Mouse (Mus musculus) thymus, postnatal 0 days (tissue): ENCODE results near the gene Hils1. TPM values are rescaled to one million over a fixed set of nuclear protein-coding genes. Genes with fewer than 3 reads are reported as not detected.
"Not testable (repeated sequence)": the region's sequence is repeated elsewhere in the genome, so short reads cannot be mapped to it uniquely, and the experiment has no call there.

Source experiments
- DNase-seq: peaks from one replicate; pipeline ENCODE4 v3.0.0-alpha.2; 2015; ENCODE audit warnings: low spot score
- polyA plus RNA-seq: library from polyadenylated mRNA; unstranded; fragments of >200 nt; fragmentation: Nextera tagmentation; extraction: Ambion mirVana; gene quantifications from 2 replicates; pipeline ENCODE4 v1.2.1, GENCODE M21; 2015

Hils1 gene
- polyA plus RNA-seq, 1 experiment from 2014 or later = not detected

GRCm38 (mm10) chr11:95004136-95004936 lies 36.9 kb downstream of the Hils1 start:
- DNase-seq = no peak

DNA sequence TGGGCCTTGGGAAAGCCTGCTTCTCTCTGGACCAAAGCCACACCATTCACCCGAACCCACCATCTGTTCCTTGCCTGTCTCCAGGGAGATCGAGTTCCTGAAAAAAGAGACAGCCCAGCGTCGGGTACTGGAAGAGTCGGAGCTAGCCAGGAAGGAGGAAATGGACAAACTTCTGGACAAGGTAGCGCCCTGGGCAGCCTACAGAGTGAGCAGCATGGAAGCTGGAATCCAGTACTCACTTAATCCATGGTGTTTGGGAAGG lies 37.5 kb downstream of the Hils1 start:
- DNase-seq = no peak

GRCm38 (mm10) chr11:95006038-95006437 lies 38.6 kb downstream of the Hils1 start:
- DNase-seq = peak; percentile 3

DNA sequence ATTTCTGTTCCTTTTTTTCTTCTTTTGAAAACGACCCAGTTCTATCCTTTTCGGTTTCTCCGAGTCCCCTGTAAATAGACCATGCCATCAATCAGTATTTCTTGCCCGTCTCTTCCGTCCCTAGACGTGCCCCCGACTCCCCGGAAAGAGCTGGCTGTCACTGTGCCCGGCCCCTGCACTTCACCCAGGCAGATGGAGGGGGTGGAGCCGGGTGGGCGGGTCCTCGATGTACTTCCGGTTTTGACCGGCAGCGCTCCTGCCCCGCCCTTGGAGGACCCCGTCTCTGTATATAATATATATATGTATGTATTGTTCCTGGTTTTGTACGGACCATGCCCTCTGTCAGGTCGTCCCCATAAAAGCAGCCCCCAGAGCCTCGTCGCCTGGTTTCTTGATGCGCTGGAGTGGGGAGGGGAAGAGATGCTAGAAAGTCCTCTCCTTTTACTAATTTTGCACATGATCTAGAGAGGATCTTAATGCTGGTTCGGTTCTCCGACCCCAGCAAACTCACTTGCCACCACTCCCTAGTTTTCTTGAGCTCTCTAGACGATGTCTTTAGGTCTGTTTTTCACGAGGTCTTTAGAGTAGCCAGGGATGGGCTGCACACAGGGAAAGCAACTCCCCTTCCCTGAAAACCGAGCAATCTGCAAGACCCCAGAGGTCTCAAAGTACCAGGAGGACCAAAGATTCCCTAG lies 39.3 kb downstream of the Hils1 start:
- peak; percentile 74 for DNase-seq

DNA sequence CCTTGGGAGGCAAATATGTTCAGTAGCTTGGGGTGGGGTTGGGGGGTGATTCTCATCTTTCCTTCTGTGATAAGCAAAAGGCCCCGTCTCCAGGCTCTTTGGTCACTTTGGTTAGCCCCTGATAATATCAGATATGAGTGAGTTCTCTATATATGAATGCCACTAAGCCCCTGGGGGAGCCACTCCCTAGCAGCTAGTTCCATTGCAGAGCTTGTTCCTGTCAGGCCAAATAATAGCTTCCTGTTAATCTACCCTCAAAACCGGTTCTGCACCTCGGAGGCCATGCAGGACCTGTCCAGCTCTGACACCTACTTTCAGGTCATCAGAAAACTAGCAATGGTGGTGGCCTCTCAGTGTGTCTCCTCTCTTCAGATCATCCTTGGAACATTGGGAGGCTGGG lies 40.0 kb downstream of the Hils1 start:
- no peak for DNase-seq

DNA sequence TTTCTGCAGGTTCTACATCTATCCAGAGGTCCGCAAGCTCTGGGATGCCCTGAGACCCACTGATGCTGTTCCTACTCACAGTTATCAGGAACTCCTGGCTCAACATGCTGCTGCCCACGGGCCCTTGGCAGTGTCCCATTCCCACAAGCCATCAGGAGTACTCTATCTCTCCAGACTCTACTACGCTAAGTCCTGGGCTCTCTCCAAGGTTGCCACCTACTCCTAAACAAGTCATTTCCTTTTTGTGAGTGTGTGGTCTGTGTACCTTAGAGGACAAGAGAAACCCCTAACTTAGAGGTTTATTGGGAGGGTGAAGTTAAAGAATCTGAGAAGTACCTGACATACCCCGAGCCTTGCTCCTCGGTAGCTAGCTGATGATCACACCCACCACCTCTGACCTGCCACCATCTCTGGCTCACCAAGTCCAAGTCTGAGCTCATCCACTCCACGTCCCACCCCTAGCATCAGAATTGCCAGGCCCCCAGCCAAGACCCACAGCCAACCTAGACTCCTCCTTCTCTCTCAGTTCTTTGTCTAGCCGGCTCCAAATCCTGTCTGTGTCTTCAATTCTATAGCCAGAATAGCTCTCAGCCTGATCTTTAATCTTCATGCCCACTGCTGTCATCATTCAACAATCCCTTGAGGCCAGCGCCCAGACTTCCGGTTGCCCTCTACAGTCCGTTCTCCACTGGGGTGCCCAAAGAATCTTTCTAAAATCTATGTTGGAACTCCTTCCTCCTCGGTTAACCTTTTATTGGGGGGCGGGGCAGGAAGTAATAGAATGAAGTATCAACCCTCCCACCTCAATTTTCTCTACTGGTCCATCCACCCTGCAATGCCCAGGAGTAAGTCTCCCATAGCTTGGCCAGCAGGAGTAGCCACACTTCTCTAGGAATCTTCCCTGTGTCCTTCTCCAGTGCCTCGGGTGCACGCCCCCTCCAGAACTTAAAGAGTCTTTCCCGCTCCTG lies 41.6 kb downstream of the Hils1 start:
- peak; percentile 2 for DNase-seq

- peak; percentile 12 for DNase-seq
Observed at GRCm38 (mm10) chr11:95009629-95010014, 42.2 kb downstream of the Hils1 start, which contains the start of gene Samd14. Gene Samd14, plus strand, starts transcription at chr11:95009879.

GRCm38 (mm10) chr11:95010141-95010739 lies 42.8 kb downstream of the Hils1 start:
- no peak for DNase-seq

DNA sequence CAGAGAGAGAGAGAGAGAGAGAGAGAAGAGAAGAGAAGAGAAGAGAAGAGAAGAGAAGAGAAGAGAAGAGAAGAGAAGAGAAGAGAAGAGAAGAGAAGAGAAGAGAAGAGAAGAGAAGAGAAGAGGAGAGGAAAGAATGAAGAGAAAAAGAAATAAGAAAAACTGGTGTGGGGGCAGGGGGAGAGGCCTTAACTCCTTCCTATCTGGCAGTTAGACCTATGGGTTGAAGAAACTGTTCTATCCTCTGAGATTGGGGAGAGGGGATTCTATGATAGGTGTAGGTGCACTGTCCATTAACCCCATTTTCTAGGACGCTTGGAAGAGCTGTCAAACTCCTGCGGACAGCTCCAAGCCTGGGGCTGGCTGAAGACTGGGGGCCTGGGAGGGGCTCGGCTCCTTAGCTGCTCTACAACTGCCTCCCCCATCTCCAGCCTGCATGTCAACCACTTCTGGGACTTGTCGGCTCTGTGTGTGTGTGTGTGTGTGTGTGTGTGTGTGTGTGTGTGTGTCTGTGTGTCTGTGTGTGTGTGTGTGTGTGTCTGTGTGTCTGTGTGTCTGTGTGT lies 43.5 kb downstream of the Hils1 start:
- DNase-seq = not testable (repeated sequence)

- no peak for DNase-seq
Observed at GRCm38 (mm10) chr11:95011416-95011815, 44.0 kb downstream of the Hils1 start.

GRCm38 (mm10) chr11:95012075-95012474 lies 44.7 kb downstream of the Hils1 start:
- no peak for DNase-seq

DNA sequence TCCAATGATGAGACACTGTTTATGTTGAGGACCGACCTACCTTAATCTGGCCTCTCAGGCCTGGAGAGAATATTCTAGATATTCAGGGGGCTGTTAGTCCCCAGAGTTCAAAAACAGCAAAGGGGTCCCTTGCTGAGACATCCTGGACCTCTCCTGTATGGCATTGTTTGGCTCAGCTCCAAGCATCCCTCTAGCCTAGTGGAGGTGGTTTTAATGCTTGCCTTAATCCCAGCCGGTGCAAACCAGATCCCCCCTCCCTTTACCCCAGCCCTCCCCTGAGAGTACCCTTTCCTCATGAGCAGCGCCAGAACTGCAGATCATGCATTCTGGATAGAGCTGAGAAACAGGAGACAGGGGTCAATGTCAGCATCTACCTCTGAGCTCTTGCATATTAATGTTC lies 45.1 kb downstream of the Hils1 start:
- DNase-seq = no peak

GRCm38 (mm10) chr11:95015484-95015883 lies 48.1 kb downstream of the Hils1 start:
- no peak for DNase-seq

Other genes with a start within 250 kb of the Hils1 start
- 0.12 TPM in 1 of 2 replicates, not detected in the other for gene Cdc34b, start 225.8 kb upstream of the Hils1 start, polyA plus RNA-seq
- gene Tmem92, start 184.9 kb upstream of the Hils1 start, polyA plus RNA-seq = 0.18 and 0.21 TPM in 2 replicates
- gene Col1a1, start 31.4 kb upstream of the Hils1 start, polyA plus RNA-seq = 64.3 and 68.9 TPM in 2 replicates
- gene Sgca, start 8.7 kb downstream of the Hils1 start, polyA plus RNA-seq = 0.22 and 0.30 TPM in 2 replicates
- gene Ppp1r9b, start 23.4 kb downstream of the Hils1 start, polyA plus RNA-seq = 21.5 and 27.9 TPM in 2 replicates
- 6.7 and 7.0 TPM in 2 replicates for gene Samd14, start 42.3 kb downstream of the Hils1 start, polyA plus RNA-seq
- gene Pdk2, start 73.8 kb downstream of the Hils1 start, polyA plus RNA-seq = 13.0 and 13.9 TPM in 2 replicates
- gene Itga3, start 109.2 kb downstream of the Hils1 start, polyA plus RNA-seq = 6.2 and 7.0 TPM in 2 replicates
- 0.33 and 0.45 TPM in 2 replicates for gene Dlx3, start 152.5 kb downstream of the Hils1 start, polyA plus RNA-seq
- gene Dlx4, start 178.7 kb downstream of the Hils1 start, polyA plus RNA-seq = 0.17 and 0.21 TPM in 2 replicates